Mouse (Mus musculus) lung, embryonic 14.5 days (tissue): Measurements from ENCODE around the gene Gm9508. TPM values are rescaled to one million over a fixed set of nuclear protein-coding genes. Genes with fewer than 3 reads are reported as not detected.

Experiments
- ATAC-seq: fragments of 200-750 bp; cut with Nextera tagmentation; 2 replicates; pipeline ENCODE4 v1.8.0; 2017; ENCODE audit warnings: mild to moderate bottlenecking, moderate TSS enrichment, moderate library complexity; ENCODE audit not compliant: insufficient read depth
- DNase-seq: peaks from one replicate; pipeline ENCODE4 v3.0.0-alpha.2; 2015
- H3K27ac ChIP-seq: fragments of 300-500 bp; sonication (generic); 2 replicates; pipeline ENCODE4 v1.5.1; 2014; ENCODE audit warnings: low read depth, mild to moderate bottlenecking, moderate library complexity
- H3K27me3 ChIP-seq: fragments of 300-500 bp; sonication (generic); 2 replicates; pipeline ENCODE4 v1.6.1; 2014; ENCODE audit warnings: low read length, control low read depth; ENCODE audit not compliant: insufficient read depth
- H3K36me3 ChIP-seq: fragments of 300-500 bp; sonication (generic); 2 replicates; pipeline ENCODE4 v1.6.1; 2014; ENCODE audit warnings: control low read depth; ENCODE audit not compliant: insufficient read depth
- H3K4me1 ChIP-seq: fragments of 300-500 bp; sonication (generic); 2 replicates; pipeline ENCODE4 v1.6.1; 2014; ENCODE audit warnings: antibody characterized with exemption, control low read depth; ENCODE audit not compliant: insufficient read depth
- H3K4me2 ChIP-seq: fragments of 300-500 bp; sonication (generic); 2 replicates; pipeline ENCODE4 v1.6.1; 2014; ENCODE audit warnings: mild to moderate bottlenecking
- H3K4me3 ChIP-seq: fragments of 300-500 bp; sonication (generic); 2 replicates; pipeline ENCODE4 v1.5.1; 2014; ENCODE audit warnings: low read depth, low read length
- H3K9ac ChIP-seq: fragments of 300-500 bp; sonication (generic); 2 replicates; pipeline ENCODE4 v1.6.1; 2014
- H3K9me3 ChIP-seq: fragments of 300-500 bp; sonication (generic); 2 replicates; pipeline ENCODE4 v1.6.1; 2016; ENCODE audit warnings: low read depth, low read length, control low read depth
- CTCF ChIP-seq: IDR thresholded peaks from 2 replicates; pipeline ENCODE4 v1.5.1; 2016; ENCODE audit warnings: antibody characterized with exemption, low read depth
- whole genome bisulfite sequencing: fragments of 180-500 bp; shearing (Covaris S2); extraction: QIAGEN DNeasy Blood & Tissue Kit; methylation state at CpG from one replicate; pipeline ENCODE4 v1.1.7; 2014; 5-methylcytosine and 5-hydroxymethylcytosine counted together
- polyA plus RNA-seq: library from polyadenylated mRNA; unstranded; fragments of >200 nt; fragmentation: Nextera tagmentation; extraction: Ambion mirVana; gene quantifications from 2 replicates; pipeline ENCODE4 v1.2.1, GENCODE M21; 2014

The Gm9508 gene
- polyA plus RNA-seq, 1 experiment from 2014 or later = not detected

DNA sequence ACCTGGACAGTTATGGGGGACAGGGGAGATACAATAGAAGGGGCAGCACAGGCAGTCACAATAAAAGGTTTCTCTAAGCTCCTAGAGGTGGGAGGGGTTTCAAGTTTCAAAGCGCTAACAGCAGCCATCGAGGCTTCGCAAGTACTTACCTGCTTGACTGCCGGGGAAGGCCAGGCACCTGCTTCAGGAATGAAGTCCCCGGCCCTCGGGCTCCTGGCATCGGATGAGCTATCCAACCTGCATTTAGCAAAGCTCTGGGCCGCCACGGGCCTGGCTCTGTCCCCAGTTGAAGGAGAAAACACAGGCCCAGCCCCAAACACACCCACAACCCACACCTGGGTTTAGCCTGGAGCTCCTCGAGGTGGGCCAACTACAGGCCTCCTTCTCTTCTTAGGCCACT lies 10.0 kb downstream of the Gm9508 start:
- no peak overlapping the region for H3K4me3 ChIP-seq
- no peaks in the 10 kb centered on the region for H3K4me1 ChIP-seq
- no peak for ATAC-seq
- DNase-seq = peak; percentile 16
- H3K27me3 ChIP-seq = peaks cover 34% of the 10 kb centered on the region
- no peaks in the 10 kb centered on the region for H3K36me3 ChIP-seq
- no peak overlapping the region for H3K27ac ChIP-seq
- WGBS = 17% methylated on average over 10 of the region's 10 CpGs
- no peak overlapping the region for H3K9ac ChIP-seq
- H3K4me2 ChIP-seq = no peak overlapping the region
- no peak for TF ChIP-seq CTCF
- no peaks in the 10 kb centered on the region for H3K9me3 ChIP-seq

DNA sequence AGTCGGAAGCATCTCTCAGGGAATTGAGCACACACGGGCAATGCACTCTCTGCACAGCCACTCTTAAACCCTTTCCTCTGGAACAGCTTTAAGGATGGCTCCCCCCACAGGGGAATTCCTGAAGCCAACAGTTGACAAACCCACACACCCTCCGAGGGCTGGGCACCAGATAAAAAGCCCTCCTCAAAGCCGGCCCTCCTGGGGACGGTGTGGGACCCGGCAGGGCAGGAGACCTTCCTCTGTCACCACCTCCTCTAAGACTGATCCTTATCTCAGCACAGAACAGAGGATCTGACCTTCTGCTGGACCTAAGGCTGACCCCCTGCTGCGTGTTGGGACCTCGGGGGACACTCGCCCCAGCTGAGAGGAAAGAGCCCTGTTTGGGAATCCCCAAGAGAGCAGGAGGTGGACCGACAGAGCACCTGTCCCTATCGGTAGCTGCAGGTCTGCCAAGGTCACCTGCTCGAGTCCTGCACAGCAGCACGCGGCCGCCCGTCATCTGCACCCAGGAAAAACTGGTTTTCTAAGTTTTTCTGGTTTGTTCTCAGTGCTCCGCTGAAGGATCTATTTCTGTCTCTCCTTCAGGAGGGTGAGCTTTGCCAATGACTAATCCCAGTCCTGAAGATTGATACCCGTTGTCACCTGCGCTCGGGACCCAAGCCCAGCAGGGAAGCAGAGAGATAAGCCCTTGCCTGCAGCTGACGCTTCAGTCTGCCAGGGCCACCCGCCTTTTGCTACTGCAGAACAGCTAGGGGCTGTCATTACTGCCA lies 11.0 kb downstream of the Gm9508 start, which contains the start of gene Tspear:
Tspear (plus strand) TSS at position 675 of the 770 bp plus-strand sequence.
- Histone ChIP-seq H3K36me3 (no peaks in the 10 kb centered on the region), H3K4me2 (peak within 1 kb of the TSS; percentile 18; the same call in 1 of the 2 replicates), H3K27me3 (peaks cover 34% of the 10 kb centered on the region), H3K9me3 (no peaks in the 10 kb centered on the region), H3K4me3 (no peak within 1 kb of the TSS), H3K4me1 (no peaks in the 10 kb centered on the region), H3K9ac (no peak within 1 kb of the TSS; the same call in 1 of the 2 replicates), H3K27ac (no peak within 1 kb of the TSS)
- no peak; the same call in 1 of the 2 replicates for ATAC-seq
- DNase-seq = peak; percentile 24
- no peak for TF ChIP-seq CTCF
- WGBS = 3% methylated on average over 22 of the region's 22 CpGs

DNA sequence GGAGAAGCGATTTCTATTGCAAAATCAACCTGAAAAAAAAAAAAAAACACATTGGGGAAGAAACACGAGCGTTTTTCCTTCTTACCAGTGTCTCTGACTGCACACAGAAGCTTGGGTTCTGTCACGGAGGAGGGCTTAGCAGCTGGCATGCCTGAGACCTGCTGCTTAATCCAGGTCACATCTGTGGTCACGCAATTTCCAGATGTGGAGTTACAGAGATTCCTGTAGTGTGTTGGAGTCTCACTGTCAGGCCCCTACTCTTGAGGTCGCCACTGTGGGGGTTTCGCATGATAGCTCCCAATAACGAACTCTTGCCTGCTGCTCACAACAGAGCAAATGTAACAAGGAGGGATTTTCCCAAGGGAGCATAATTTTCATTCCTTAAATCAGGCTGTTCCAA lies 12.9 kb downstream of the Gm9508 start:
- WGBS = 30% methylated on average over 8 of the region's 8 CpGs
- DNase-seq (no peak), ATAC-seq (no peak)
- Histone ChIP-seq H3K4me2 (no peak overlapping the region), H3K9me3 (no peaks in the 10 kb centered on the region), H3K9ac (no peak overlapping the region), H3K36me3 (no peaks in the 10 kb centered on the region), H3K4me3 (no peak overlapping the region), H3K27me3 (peaks cover 40% of the 10 kb centered on the region), H3K27ac (no peak overlapping the region), H3K4me1 (no peaks in the 10 kb centered on the region)
- no peak for TF ChIP-seq CTCF

DNA sequence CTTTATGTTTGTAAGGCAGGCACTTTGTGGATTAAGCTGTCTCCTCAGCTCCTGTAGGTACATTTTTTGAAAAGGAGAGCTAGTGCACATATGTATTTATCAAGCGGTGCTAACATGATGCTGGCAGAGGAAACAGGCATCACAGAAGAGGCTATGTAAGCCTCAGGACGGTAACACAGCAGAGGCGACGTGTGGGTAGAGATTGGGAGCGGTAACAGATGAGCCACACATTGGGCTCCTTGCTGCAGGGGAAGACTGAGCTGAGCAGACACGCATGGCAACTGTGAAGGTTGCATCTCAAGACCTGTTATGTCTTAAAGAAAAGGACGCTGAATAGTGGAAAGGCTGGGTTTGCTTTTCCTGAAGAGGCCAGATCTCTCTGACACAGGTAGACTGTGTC lies 14.0 kb downstream of the Gm9508 start:
- WGBS = 66% methylated on average over 7 of the region's 7 CpGs
- no peak overlapping the region for H3K4me2 ChIP-seq
- H3K27me3 ChIP-seq = peaks cover 43% of the 10 kb centered on the region
- DNase-seq (no peak), ATAC-seq (no peak)
- H3K9ac ChIP-seq = no peak overlapping the region
- TF ChIP-seq CTCF = no peak
- no peaks in the 10 kb centered on the region for H3K36me3 ChIP-seq
- no peaks in the 10 kb centered on the region for H3K9me3 ChIP-seq
- no peak overlapping the region for H3K27ac ChIP-seq
- no peak overlapping the region for H3K4me3 ChIP-seq
- H3K4me1 ChIP-seq = no peaks in the 10 kb centered on the region

DNA sequence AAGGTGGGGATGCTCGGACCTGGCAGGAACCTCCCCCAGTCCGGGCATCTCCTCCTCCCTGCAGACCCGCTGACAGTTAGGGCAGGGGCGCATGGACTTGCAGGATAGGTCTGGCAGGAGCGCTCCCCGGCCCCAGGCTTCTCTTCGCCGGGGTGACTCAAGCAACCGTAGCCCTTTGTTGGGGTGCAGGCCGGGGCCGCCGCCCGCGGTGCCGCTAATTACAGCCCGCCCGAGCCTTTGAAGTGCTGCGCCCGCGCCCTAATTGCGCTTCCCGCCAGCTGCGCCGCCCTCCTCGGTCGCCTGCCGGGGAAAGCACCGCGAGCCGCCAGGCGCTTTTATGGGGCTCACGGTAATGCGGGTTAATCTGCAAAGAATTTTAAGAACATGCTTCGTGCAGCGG lies 19.5 kb downstream of the Gm9508 start:
- H3K4me2 ChIP-seq = peak overlapping the region; percentile 55
- peaks cover 27% of the 10 kb centered on the region for H3K27me3 ChIP-seq
- TF ChIP-seq CTCF = no peak
- H3K36me3 ChIP-seq = no peaks in the 10 kb centered on the region
- H3K4me1 ChIP-seq = no peaks in the 10 kb centered on the region
- no peak overlapping the region for H3K27ac ChIP-seq
- WGBS = 0% methylated on average over 35 of the region's 35 CpGs
- peak overlapping the region; percentile 27 for H3K4me3 ChIP-seq
- DNase-seq (peak; percentile 26), ATAC-seq (no peak)
- no peaks in the 10 kb centered on the region for H3K9me3 ChIP-seq
- no peak overlapping the region for H3K9ac ChIP-seq

DNA sequence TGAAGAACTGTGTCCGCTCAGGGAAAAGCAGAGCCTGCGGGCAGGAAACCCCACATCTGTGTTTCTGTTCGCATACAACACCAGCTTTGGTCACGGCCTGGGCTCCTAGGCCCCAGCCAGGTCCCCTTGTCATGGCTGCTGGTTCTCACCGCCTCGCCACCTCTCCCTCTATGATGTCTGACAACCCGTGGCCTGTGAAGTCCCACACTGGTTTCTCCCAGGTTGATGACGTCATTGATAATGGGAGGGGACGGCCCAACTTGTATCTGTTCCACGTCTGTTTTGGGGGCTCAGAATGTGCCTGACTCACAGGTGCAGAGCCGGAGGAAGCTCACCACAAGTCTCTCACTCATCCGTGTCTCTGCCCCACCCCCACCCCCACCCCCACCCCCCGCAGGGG lies 23.3 kb downstream of the Gm9508 start:
- 51% methylated on average over 13 of the region's 13 CpGs for WGBS
- Histone ChIP-seq H3K27me3 (peaks cover 19% of the 10 kb centered on the region), H3K4me1 (no peaks in the 10 kb centered on the region)

DNA sequence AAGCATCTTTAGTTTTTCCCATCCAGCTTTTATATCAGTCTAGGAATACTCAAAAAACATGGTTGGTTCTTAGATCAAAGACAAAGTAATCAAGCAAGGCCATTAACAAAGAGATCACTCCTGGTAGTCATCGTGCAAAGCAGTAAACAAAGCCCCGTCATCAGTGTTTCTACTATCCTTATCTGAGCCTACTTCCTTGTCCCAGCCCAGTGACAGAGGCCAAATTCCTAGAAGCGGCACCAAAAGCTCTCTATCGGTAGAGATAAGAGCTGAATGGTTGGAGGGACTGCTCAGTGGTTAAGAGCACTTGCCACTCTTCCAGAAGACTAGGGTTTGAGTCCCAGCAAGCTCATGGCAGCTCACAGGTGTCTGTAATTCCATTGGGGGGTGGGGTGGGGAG lies 25.5 kb downstream of the Gm9508 start:
- ATAC-seq (no peak), DNase-seq (no peak)
- Histone ChIP-seq H3K4me1 (no peaks in the 10 kb centered on the region), H3K36me3 (no peaks in the 10 kb centered on the region), H3K4me3 (no peak overlapping the region), H3K4me2 (no peak overlapping the region), H3K9me3 (no peaks in the 10 kb centered on the region), H3K27ac (no peak overlapping the region), H3K27me3 (no peaks in the 10 kb centered on the region), H3K9ac (no peak overlapping the region)
- TF ChIP-seq CTCF = no peak
- WGBS = 18% methylated on average over 4 of the region's 4 CpGs

More for the DNA sequence above, 23.3 kb downstream of the Gm9508 start:
- DNase-seq = no peak
- no peaks in the 10 kb centered on the region for H3K9me3 ChIP-seq
- no peak overlapping the region for H3K27ac ChIP-seq
- TF ChIP-seq CTCF = no peak
- H3K9ac ChIP-seq = no peak overlapping the region
- H3K4me3 ChIP-seq = no peak overlapping the region
- H3K36me3 ChIP-seq = no peaks in the 10 kb centered on the region
- ATAC-seq = no peak
- no peak overlapping the region for H3K4me2 ChIP-seq
